Mouse (Mus musculus): ENCODE data around the gene Ddx6.
"Not testable (repeated sequence)": the region's sequence is repeated elsewhere in the genome, so short reads cannot be mapped to it uniquely, and the experiment has no call there.

Gene Ddx6

DNA sequence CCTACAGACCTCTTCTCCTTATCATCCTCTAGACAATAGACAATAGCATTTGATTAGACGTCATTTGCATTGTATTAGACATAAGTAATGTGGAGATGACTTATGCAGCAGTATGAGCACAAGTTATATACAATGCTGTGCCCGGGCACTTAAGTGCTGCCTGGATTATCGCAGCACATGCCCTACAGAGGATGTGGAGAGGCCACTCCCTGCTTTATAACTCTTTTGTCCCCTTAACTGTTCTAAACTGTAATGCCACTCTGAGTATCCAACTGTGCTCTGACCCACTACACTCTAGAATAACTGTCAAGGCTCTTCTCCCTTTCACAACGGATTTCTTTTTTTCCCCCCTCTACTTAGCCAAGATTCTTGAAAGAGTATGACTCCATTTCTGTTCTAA lies 10.8 kb upstream of the Ddx6 start:
- DNase-seq (ENCODE audit: low spot score in 2 of 2) = no peak

DNA sequence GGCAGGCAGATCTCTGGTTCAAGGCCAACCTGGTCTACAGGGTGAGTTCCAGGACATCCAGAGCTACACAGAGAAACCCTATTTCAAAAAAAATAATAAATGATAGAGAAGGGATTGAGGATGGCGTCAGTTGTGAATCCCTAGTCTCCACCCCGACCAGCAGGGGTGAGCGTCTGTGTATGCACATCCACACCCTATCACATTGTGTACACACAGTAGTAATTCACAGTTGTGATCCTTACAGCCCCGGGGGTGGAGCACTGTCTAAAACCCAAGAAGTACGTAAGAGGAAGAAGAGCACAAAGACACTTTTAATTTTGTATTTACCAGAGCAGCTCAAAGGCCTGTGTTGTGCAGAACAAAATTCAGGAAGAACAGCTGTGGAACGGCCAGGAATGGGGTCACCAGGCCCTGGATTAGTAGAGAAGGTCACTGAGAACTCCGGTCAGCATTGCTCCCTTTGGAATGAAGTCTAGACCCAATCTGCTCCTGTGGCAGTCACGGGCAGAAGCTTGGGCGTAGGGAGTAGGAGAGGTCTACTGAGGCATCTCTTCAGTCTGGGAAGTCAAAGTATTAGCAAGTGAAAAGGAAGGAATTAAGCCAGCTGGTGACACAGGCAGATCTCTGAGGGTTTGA lies 9.7 kb upstream of the Ddx6 start:
- no peak for DNase-seq (ENCODE audit: low spot score in 2 of 2)

DNA sequence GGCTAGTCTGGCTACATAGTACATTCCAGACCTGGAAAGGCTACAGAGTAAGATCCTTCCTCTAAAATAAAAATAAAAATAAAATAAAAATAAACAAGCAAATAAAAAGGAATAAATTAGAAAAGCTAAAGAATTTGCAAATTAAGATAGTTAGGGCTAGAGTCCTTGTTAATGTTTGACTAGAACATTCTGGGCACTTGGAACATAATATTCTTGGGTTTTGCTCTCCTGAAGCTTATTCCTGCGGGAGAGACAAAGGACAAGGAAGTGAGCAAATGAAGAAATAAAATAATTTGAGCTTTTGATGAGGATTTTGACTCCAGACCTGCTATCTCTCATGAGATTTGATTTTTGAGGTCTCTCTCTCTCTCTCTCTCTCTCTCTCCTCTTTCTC lies 9.2 kb upstream of the Ddx6 start:
- no peak for DNase-seq (ENCODE audit: low spot score in 2 of 2)

DNA sequence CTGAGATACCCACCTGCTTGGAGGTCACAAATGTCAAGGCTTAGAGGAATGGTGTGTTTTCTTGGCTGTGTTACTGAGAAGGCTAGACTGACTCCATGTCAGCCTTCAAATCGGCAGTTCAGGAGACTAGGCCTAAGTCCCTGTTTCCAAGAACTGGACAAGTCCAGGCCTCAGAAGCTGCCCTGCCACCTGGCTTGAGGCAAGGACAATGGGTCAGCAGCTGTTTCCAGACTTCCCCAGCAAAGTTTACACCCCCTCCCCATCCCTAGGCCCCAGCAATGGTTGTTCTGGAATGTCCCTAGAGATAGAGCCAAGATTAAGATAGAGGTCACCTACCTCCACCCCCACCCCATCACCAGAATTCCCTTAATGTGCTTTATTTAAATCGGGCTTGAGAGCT lies 7.0 kb upstream of the Ddx6 start:
- DNase-seq (ENCODE audit: low spot score in 2 of 2) = no peak

DNA sequence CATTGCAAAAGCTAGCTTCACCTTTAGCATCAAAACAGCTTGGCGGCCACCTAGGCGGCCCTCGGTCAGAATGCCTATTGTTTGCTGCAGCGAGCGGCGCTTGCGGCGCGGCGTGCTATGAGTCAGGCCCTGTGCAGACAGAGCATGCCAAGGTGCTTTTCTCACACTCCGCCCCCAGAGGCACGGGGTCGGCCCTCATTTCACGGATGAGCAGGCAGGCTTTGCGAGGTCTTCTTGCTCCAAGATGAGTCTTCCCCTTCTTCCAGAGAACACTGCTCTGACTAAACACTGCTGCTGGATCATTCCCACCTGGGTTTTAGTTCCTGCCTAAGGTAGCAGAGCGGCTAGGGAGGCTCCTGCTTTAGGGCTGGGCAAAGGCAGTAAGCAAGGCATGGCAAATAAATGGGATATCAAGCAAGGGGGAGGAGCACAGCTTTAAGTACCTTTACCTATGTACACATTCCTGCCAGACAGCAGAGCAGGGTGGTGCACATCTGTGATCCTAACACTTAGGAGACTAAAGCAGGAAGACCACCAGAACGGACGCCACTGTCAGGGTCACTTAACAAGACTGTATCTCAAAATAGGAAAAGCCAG lies 5.7 kb upstream of the Ddx6 start:
- DNase-seq (ENCODE audit: low spot score in 2 of 2) = no peak

DNA sequence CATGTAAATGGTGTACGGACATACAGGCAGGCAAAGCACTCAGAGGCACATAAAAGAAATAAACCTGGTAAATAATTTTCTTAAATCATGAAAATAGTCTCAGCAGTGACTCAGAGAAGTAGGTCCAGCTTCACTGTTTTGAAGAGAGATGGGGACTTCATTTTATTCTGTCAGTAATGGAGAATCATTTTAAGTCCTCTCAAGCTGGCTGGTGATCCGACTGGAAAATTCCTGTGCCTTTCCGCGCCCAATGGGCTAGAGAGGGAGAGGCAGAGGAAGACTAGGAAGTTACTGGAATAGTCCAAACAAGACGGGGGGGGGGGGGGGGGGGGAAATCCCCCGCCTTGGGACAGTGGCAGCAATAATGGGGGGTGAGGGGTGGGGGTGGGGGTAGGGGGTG lies 5.1 kb upstream of the Ddx6 start:
- DNase-seq (ENCODE audit: low spot score in 2 of 2) = no peak

DNA sequence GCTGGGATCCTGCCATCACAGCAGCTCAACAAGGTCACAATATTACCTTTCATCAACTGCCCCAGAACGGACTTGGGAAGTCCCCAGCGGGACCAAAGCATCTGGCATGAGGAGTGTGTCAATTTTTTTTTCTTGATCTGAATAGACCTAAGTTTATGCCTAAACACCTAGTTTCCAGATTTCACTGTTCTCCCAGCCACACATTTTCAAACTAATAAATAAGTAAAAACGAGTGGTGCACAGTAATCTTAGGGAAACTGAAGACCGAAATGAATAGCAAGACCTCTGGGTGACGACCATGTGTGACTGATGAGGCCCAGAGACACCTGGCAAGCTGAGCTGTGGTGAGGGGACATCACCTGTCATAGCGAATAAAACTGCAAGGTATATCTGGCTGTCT lies 3.9 kb upstream of the Ddx6 start:
- no peak for DNase-seq (ENCODE audit: low spot score in 2 of 2)

DNA sequence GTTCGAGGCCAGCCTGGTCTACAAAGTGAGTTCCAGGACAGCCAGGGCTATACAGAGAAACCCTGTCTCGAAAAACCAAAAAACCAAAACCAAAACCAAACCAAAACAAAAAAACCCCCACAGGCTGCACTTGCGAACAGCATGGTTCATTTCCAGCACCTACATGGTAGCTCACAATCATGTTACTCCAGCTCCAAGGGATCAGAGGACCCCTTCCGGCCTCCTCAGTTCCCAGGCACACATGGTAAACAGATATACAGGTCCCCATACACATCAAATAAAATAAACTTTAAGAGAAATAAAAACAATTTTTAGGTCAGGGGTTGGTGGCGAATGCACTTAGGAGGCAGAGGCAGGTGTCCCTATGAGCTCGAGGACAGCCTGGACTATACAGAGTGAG lies 1.9 kb upstream of the Ddx6 start:
- no peak for DNase-seq (ENCODE audit: low spot score in 2 of 2)

DNA sequence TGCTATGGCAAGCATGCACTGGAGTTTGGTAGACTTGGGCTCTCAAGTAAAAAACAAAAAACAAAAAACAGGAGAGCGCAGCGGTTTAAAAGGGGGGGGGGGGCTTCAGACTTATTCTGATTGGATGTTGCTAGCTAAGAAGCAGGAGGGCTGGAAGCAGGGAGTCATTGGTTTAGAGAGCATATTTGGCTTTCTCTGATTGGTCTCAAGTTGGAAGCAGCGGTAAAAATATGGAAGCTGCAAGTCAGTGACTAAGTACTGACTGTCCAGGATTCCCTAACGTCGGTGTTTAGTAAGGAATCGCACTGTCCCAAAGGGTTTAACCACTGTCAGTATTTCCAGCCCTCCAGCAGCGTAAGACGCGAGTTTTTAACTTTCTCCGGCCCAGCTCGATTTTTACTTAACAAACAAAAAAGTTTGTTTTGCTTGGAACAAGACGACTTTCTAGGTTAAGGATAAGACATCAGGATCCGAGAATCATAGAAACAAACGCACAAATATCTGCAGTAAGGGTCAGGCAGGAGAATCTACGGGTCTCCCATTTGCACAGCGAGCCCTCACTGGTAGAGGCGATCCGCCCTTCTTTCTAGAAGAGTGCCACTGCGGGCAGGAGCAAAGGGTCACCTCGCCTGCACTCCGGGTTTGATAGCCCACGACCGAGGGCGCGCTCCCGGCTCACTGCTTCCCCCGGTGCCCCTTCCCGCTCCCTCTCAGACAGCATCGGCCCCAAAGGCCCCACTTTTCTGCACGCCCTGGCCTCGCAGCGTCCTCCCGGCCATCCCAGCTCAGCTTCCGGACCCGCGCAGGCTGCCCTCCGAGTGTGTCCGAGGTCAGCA lies 1.0 kb upstream of the Ddx6 start:
- peak in 1 of 2 experiments; percentile 25 for DNase-seq (ENCODE audit: low spot score in 2 of 2)

DNA sequence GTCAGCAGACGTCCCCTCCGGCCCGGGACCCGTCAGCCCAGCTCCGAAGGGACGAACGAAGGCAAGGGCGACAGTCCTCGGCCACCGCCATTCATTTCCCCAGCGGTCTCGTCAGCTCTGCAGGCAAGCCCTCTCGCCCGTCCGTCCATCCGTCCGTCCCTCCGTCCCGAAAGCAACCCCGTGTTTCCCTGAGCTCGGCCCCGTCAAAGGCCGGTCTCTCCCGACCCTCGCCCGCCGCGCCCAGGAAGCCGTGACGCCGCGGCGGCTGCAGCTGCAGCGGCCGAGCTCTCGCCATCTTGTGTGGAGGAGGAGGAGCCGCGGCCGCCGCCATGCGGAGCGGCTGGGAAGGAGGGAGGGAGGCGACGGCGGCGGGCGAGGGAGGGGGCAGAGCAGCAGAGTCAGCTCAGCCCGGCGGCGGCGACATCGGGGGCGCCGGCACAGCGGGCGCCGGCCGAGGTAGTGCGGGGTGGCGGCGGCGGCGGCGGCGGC lies 358 bp upstream of the Ddx6 start:
- peak; percentile 42 to 50 for DNase-seq (ENCODE audit: low spot score in 2 of 2)

DNA sequence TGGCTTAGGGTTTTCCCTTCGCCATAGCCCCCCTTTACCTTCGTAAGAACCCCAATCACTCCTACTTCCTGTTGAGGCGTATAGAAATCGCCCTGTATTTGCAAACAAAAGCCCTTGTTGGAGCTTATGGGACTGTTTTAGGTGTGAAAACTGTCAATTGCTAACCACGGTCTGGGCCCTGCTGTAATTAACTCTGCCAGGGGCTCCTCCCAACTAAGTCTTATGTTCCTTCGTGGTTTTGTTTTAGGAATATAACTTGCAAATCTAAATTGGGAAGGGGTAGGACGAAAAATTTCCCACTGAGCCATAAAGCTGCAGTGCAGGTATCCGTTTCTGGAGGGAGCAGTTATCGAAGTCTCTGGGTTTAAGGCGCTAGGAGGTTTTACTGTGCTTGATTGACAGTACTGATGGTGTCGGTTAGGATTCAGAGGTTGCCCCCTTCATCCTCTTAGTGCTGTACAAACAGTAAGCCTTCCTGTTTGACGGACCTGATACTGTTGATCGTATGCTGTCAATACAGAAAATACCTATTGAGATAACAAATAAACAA lies 999 bp downstream of the Ddx6 start:
- no peak for DNase-seq (ENCODE audit: low spot score in 2 of 2)

DNA sequence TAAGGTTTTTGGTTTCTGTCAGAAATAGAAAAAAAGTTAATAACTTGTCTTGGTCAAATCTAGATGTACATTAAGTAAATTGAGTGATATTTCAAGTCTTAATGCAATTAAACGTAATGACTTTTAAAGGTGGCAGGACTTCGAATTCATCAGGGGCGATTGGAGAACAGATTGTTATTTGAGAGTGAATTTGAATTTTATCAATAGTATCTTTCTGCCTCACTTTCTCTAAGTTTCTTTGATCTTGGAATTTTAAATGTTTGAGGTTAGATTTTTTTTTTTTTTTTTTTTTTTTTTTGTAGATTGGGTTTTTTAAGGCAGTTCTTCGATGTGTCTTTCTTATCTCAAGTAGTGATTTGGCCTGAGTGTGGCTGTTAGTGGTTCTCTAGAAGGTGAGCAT lies 2.0 kb downstream of the Ddx6 start:
- no peak for DNase-seq (ENCODE audit: low spot score in 2 of 2)

DNA sequence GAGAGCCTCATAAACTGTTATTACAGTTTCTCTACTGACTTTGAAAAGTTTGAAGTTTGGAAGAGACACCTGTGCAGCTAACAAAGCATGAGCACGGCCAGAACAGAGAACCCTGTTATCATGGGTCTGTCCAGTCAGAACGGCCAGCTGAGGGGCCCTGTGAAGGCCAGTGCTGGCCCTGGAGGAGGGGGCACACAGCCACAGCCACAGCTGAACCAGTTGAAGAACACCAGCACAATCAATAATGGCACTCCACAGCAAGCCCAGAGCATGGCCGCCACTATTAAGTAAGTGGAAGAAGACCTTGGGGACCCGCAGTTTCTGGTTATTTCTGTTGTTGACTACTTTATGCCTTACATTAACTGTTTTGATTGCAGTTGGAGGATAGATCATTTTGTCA lies 2.6 kb downstream of the Ddx6 start:
- no peak for DNase-seq (ENCODE audit: low spot score in 2 of 2)

DNA sequence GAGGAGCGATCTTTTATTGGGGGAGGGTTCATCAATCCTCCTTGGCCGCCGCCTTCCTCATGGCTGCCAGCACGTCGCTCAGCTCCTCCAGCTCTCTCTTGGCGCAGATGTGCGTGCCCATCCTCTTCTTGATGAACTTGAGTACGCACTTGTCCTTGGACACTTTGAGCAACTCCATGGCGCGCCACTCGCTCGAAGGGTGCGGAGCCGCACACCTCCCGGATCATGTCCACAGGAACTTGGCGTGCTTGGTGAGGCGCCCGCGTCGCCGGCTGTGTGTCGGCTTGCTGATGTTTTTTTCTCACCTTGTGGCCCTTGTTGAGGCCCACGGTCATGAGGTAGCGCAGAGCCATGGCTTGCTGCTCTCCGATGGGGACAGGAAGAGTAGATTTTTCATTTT lies 5.7 kb downstream of the Ddx6 start:
- no peak for DNase-seq (ENCODE audit: low spot score in 2 of 2)

DNA sequence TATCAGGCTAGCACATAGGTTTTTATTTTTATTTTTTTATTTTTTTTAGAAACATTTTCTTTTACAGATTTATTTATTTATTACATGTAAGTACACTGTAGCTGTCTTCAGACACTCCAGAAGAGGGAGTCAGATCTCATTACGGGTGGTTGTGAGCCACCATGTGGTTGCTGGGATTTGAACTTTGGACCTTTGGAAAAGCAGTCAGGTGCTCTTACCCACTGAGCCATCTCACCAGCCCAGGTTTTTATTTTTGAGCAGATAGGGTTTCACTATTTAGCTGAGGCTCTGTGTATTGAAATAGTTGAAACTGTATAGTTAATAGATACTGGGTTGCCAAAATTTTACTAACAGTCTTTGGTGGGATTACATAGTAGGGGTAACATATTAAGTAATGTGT lies 8.4 kb downstream of the Ddx6 start:
- DNase-seq (ENCODE audit: low spot score in 2 of 2) = not testable (repeated sequence)

DNA sequence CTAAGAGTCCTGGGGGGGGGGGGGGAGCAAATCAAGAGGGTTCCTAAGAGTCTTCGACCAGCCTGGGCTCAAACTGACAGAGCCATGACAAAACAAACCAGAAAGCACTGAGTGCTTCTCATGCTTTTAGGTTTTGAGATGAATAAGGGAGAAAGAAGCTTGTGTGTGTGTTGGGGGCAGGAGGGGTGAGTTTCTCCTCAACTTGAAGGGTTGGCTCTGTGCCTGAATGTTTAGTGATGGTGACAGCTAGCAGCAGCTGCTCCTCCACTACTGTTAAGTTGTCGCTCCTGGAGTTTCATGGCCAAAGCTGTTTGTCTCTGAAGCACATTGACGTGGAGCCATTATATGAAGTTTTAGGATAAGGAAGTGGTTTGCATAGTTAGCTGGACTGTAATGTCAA lies 16.4 kb downstream of the Ddx6 start:
- DNase-seq (ENCODE audit: low spot score in 2 of 2) = no peak

DNA sequence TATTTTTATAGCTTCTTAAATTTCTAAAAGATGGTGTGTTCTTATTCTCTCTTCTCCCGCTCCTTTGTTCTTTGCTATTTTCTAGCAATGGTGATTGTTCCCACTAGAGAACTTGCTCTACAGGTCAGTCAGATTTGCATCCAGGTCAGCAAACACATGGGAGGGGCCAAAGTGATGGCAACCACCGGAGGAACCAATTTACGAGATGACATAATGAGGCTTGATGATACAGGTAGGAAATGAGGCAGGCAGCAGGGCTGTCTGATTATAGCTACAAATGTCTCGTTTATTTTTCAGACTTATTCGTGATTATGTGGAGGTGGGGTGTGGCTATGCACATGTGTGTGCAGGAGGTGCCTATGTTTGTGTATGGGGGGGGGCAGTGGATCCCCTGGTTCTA lies 19.7 kb downstream of the Ddx6 start:
- no peak for DNase-seq (ENCODE audit: low spot score in 2 of 2)

DNA sequence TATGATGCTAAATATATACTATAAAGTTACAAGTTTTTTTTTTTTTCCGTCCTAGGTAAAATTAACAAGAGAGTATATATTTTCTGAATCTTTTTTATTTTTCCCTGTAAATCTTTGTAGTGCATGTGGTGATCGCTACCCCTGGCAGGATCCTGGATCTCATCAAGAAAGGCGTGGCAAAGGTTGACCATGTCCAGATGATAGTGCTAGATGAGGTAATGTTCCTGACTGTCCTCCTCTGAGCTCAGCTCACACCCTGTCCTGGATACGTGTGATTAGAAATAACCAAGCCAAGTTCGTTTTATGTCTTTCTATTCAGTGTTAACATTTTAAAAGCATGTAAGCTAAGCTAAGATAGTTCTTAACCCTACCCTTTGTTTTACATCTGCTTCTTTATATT lies 21.6 kb downstream of the Ddx6 start:
- no peak for DNase-seq (ENCODE audit: low spot score in 2 of 2)

DNA sequence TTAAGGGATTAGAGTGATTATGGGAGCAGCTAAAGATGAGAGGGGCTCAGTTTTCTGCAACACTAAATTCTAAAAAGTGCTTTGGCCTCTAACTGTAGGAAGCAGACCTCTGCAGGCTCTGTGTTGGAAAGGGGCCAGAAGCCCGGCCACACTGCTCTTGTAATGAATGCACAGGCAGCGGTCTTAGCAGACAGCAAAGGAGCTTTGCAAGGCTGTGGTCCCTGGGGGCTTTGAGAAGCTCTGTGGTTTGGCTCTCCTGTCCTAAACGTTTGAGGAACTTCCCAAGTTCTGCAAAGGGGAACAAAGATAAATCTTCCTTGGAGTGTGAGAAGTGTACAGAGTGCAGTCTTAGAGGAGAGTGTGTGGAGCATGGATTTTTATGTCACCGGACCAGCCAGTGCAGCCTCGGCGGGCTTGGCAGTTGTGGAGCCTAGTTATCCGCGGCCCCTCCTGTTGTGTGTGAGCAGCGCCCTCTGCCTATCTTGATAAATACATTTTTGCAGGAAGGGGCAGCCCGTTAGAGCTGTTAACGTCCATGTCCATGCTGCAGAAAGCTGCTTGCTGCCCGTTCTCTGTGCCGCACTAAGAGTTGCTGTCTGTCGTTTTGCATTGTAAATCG lies 33.0 kb downstream of the Ddx6 start:
- no peak for DNase-seq (ENCODE audit: low spot score in 2 of 2)

DNA sequence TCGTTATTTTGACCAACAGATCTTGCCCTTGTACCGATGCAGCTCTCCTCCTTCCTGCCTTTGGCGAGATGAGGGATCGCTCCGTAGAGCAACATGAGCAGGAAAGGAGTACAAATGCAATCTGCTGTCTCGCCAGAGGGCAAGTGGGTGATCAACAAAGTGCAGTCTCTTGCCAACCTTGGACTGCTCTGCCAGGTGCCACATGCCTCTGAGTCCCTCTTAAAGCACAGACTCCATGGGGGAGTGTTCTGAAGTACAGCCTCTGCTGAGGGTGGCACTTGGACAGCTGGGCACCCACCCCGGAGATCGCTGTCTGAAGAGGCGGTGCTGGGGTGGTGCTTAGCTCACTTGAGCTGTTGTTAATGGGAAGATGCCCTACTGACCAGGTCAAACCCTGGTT lies 34.0 kb downstream of the Ddx6 start:
- DNase-seq (ENCODE audit: low spot score in 2 of 2) = not testable (repeated sequence)

DNA sequence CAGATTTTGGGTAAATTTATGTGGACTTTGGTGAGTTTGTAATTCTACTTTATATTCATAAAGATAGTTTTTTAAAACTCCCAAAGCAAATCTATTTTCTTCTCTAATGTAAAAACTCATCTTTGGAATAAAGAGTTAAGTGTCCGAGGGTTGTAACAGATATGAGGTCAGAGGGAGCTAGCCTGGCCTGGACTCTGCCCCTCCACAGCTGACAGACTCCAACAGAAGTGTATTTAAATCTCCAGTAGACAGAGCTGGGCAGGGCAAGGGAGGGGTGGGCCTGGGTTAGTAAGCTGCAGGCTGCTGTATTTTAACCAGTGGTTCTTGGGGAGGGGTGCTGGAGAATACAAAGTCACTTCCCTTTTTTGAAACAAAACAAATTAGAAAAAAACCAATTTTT lies 35.3 kb downstream of the Ddx6 start:
- DNase-seq (ENCODE audit: low spot score in 2 of 2) = not testable (repeated sequence)

DNA sequence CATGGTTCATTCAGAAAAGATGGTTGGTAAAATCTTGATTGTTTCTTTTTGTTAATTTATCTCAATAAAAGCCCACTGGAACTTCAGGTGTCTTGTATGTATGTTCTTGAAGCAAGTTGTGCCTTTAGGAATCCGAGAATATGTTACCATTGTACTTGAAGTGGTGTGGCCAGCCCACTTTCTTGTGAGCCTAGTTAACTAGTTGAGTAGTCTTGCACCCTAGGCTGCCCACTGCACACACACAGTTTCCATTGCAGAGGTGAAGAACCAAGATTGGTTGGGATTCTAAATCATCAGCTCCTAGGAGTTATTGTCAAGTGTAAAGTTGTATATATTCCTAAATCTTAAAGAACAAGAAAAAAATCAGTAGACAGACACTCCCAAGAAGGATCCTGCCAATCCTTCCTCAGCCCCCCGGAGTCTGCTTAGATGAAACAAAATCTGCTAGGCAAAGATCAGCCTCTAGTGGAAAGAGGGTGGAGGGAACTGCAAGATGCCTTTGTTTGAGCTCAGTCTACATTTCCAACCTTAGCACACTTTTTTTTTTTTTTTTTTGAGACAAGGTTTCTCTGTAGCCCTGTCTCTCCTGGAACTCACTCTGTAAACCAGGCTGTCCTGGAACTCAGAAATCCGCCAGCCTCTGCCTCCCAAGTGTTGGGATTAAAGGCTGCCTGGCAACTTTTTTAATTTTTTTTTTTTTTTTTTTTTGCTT lies 36.1 kb downstream of the Ddx6 start:
- DNase-seq (ENCODE audit: low spot score in 2 of 2) = no peak
